Mouse (Mus musculus): ENCODE results near the gene 1700025G04Rik.
A peak's percentile ranks its signal among the peaks of the same experiment; 100 is the strongest.
"Not testable (repeated sequence)": the region's sequence is repeated elsewhere in the genome, so short reads cannot be mapped to it uniquely, and the experiment has no call there.

1700025G04Rik gene

GRCm38 (mm10) chr1:151851051-151851848, 238.7 kb downstream of the 1700025G04Rik start:
- no peak for DNase-seq (ENCODE audit: low spot score in 2 of 2)

- DNase-seq (ENCODE audit: low spot score in 2 of 2), result no peak
These were observed 239.8 kb downstream of the 1700025G04Rik start for GRCm38 (mm10) chr1:151849993-151850608.

DNA sequence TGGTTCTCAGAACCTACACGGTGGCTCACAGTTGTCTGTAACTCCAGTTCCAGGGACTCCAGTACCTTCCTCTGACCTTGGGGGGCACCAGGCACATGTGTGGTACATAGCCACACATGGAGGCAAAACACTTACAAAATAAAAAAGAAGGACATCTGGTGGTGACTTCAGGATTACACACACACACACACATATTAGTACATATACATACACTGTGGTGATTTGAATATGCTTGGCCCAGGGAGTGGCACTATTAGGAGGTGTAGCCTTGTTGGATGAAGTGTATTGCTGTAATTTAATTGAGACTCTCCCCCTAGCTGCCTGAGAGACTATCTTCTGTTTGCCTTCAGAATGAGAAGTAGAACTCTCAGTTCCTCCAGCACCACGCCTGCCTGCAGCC, 241.6 kb downstream of the 1700025G04Rik start:
- no peak for DNase-seq (ENCODE audit: low spot score in 2 of 2)

- peak in 1 of 2 experiments; percentile 9 for DNase-seq (ENCODE audit: low spot score in 2 of 2)
These were observed 243.8 kb downstream of the 1700025G04Rik start for GRCm38 (mm10) chr1:151845926-151846782.

DNA sequence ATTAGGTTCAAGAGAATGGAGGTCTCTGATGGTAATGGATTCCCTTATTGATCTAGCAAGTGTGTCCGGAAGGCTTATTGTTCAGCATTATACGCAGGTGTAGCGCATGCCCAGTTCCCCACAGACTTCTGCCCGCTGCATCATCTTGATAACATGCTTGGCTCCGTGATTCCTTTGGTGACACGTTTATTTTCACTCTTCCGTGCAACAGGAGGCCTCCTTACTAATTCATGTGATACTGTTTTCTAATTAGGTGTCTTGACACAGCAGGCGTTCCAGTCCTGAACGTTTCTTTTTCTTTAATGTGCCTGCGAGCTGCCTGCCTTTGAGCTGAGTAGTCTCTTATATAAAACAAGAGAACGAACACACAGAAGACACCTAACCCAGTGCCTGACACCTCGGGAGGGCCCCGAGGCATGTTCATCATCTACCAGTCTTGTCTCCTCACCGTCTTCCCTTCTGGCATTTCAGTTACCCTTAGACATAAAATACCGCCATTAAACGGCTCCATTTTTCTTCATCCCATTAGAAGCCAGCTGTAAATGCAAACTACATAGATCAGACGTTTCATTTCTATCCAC, 244.6 kb downstream of the 1700025G04Rik start:
- no peak for DNase-seq (ENCODE audit: low spot score in 2 of 2)

DNA sequence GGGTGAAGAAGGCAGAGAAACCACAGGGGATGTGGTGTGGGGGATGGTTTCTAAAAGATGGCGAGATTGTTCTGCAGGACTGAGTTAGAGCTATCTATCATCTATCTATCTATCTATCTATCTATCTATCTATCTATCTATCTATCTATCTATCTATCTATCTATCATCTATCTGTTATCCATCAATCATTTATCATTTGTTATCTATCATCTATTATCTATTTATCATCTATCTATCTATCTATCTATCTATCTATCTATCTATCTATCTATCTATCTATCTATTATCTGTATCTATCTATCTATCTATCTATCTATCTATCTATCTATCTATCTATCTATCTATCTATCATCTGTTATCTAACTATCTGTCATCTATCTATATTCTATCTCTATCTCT, 249.6 kb downstream of the 1700025G04Rik start:
- DNase-seq (ENCODE audit: low spot score in 2 of 2), result not testable (repeated sequence)

- DNase-seq (ENCODE audit: low spot score in 2 of 2), result no peak
These were observed 254.7 kb downstream of the 1700025G04Rik start for GRCm38 (mm10) chr1:151835261-151835660.

GRCm38 (mm10) chr1:151831791-151832190, 258.1 kb downstream of the 1700025G04Rik start:
- DNase-seq (ENCODE audit: low spot score in 2 of 2), result no peak

DNA sequence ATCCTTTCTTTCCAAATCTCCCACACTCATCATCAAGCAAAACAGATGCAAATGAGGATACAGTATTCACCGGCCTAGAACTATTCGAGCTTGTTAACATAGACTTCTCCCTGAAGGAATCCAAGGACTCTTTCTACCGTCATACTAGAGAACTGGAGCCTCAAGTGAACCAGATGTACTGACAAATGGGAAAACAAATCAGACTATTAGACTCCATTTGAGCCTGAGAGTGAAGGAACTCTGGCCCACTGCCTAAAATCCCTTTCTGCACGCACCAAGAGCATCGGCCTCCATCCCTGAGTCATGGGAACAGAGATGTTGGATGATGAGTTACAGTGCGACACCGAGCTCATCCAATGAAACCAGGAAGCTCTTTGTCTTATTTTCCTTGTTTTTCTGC, 264.9 kb downstream of the 1700025G04Rik start:
- no peak for DNase-seq (ENCODE audit: low spot score in 2 of 2)

DNA sequence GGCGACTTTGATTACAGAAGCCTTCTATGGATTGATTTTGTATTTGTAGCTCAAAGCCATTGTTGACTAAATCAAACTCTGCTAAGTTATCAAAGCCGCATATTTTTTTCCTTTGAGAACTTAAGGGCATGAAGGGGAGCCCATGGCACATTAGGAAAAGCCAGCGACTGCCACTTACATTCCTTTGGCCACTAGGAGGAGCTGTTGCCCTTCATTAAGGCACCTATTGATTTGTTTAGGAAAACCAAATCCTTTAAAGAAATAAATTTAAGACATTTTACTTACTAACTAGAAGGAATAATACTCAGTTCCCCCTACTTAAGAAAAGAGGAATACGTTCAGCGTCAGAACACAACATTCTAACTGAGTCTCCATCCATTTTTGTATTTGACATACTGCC, 269.5 kb downstream of the 1700025G04Rik start:
- peak; percentile 7 to 71 for DNase-seq (ENCODE audit: low spot score in 2 of 2)

DNA sequence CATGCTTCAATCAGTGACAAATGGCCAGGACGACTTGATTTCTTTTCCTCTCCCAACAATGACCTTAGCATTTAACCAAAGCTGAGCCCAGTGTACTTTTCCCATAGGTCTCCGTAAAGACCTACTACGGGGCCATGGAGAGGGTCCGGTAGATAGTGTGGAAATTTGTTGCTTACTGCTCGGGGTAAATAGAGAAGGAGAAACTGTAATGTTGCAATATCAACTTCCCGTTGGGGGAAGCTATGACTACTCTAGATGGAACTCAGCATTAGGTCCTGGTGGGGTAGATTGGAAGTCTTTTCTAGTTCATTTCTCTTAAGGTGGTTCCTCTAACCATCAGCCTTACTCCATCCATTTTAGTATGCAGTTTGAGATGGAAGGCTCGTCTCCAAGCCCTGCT, 270.7 kb downstream of the 1700025G04Rik start:
- no peak for DNase-seq (ENCODE audit: low spot score in 2 of 2)

DNA sequence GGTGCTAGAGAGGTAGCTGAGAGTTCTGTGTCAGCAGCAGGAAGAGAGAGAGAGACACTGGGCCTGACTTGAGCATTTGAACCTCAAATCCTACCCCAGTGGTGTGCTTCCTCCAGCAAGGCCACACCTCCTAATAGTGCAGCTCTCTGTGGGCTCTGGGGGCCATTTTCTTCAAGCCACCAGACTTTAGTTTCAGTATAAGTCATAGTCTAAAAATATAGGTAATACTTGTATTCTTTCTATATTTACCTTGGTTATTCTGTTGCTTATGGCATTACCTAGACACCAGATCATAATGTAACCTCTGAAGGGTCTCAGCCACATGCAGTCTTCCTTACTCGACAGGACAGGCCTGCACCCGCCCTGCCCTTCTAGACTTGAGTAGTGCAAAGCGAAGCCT, 273.9 kb downstream of the 1700025G04Rik start:
- DNase-seq (ENCODE audit: low spot score in 2 of 2), result no peak

DNA sequence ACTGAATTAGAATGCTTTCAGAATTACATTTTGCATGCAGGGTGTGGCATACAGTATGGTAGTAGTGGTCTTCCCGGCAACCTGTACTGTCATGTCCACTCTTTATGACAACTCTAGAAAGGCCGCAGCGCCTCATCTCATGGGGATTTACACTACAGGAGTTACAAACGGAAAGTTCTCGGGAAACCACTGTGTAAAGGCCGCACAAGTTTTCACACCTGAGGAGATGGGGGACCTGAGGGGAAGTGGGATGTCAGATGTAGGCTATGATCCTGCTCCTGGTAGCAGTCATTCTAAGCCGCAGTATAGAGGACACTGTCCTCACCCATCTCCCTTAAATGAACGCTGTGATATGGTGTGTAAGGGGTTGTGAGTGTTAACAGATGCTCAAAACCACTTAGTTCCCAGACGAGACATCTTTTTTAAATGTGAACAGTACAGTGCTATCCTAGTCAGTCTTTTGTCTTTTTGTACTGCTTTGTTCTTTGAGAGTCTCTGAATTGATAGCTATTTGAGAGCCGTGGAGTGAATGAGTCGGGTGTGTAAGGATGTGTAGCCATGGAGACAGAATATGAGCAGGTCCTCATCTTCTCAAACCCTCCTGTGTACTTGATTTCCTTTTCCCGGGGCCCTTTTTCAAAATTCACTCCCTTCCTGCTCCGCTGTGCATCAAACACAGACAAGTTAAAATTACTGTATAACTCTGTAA, 277.8 kb downstream of the 1700025G04Rik start:
- no peak for DNase-seq (ENCODE audit: low spot score in 2 of 2)

DNA sequence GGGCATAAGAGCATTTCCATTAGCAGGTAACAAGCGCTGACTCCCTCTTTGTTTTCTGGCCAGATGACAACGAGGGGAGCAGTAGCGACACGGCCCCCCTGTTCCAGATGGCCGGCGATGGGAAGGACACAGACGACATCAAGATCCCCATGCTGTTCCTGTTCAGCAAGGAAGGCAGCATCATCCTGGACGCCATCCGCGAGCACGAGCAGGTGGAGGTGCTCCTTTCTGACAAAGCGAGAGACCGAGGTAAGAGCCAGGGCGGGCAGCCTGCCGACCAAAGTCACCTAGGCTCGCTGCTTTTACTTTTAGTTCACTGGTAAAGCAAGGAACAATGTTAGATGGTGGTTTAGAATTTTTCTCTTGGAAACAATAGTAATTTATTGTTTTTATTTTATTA, 278.5 kb downstream of the 1700025G04Rik start:
- DNase-seq (ENCODE audit: low spot score in 2 of 2), result no peak

DNA sequence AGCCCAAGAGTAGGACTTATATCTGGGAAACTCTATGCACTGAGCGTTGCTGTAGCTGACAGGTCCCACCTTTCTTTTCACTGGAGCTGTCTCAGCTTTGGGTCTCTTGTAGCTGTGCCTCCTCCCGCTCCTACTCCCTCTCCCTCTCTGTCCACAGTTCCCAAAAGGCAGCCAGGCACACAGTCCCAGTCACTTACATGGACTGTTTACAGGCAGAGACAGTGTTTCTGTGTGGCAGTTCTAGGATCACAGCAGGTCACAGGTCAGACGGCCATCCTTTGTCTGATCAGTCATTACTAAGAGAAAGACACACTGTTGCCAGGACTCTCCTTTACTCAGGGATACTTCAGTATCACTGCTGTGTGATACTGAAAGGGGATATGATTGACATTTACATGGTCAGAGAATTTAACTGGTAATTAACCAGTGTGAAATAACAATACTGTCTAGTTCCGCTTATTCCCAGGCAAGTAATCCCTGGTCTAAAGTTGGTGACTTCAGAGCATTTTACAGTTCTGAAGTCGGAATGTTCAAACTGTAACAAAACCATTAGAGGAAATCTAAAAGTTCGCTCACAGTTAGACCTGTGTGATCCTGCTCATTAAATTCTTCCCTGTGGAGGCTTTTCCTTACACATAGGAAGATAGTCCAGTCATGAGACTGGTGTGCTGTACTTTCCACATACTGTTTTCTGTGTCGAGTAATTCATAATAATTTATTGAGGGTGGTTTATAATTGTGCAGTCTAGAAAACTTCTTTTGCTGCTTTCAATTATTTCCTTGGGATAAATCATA, 279.1 kb downstream of the 1700025G04Rik start:
- DNase-seq (ENCODE audit: low spot score in 2 of 2), result no peak

DNA sequence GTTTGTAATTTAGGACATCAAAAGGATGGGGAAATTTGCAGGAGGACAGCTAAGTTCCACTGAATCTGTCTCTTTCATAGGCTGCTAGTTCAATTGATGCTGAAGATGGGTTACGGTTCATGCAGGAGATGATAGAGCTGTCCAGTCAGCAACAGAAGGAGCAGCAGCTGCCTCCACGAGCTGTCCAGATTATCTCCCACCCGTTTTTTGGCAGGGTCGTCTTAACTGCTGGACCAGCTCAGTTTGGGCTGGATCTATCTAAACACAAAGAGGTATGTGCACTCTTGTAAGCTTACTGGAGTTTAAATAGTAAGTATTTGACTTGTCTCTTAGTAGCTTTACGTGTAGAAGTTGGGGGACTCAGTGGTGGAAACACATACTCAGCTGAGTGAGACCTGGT, 282.6 kb downstream of the 1700025G04Rik start:
- DNase-seq (ENCODE audit: low spot score in 2 of 2), result no peak

- not testable (repeated sequence) for DNase-seq (ENCODE audit: low spot score in 2 of 2)
These were observed 287.1 kb downstream of the 1700025G04Rik start for GRCm38 (mm10) chr1:151802795-151803194.

All from thymus, postnatal 10 days (tissue).